Mouse (Mus musculus): Measurements from ENCODE around the gene Ston2. TPM values are rescaled to one million over a fixed set of nuclear protein-coding genes. Genes with fewer than 3 reads are reported as not detected.

Gene Ston2
- polyA plus RNA-seq, 1 experiment from 2014 or later = 13.4 TPM

DNA sequence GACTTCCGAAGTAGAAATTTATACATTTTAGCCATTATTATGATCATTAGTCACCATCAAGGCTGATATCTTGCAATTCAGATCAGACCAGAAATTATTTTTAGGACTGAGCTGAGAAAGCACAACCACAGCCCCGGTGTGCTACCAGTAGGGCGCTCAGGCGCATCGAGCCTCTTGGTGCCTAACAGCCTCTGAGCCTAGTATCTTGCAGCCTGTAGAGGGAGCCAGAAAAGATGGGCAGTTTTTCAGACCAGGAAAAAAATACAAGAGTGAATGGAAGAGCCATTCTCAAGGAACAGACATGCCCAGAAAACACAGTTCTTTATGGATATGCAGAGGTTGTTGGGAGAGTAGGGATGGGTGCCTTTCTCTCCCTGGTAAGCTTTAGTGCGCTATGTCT, 115.0 kb downstream of the Ston2 start:
- 80% methylated on average over 6 of the region's 6 CpGs for WGBS
- Histone ChIP-seq H3K36me3 (ENCODE audit: control insufficient read depth, insufficient read depth, low read length) (no peaks in the 10 kb centered on the region), H3K4me3 (ENCODE audit: low read length) (no peak overlapping the region), H3K27ac (ENCODE audit: low read depth, low read length) (no peak overlapping the region), H3K27me3 (ENCODE audit: control insufficient read depth, insufficient read depth, low read length) (no peaks in the 10 kb centered on the region), H3K4me2 (replicated peaks; ENCODE audit: low read depth, low read length) (no peak overlapping the region), H3K4me1 (ENCODE audit: control insufficient read depth, insufficient read depth, low read length) (no peaks in the 10 kb centered on the region), H3K9ac (ENCODE audit: low read depth, low read length) (no peak overlapping the region), H3K9me3 (ENCODE audit: control insufficient read depth, low read length) (no peaks in the 10 kb centered on the region)
- no peak for ATAC-seq (ENCODE audit: low FRiP score, low TSS enrichment)

DNA sequence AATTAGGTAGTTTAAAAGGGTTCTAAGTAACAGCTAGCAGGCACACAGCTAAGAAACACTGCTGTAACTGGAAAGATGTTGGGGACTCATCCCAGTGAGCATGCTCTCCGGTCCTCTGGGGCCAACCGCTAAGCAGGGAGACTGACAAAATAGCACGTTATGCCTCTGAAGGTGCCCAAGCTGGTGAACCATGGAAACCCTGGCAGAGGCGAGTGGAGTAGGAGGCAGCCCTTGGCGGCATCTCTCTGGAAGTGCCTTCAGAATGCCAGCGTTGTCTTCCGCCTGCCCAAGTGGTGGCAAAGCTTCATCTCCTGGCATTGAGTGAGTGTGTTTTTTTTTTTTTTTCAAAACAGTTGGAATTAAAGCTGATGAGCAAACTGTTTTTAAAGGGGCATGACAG, 115.7 kb downstream of the Ston2 start:
- ATAC-seq (ENCODE audit: low FRiP score, low TSS enrichment) = no peak
- peak overlapping the region; percentile 12; the same call in 1 of the 2 replicates for H3K9ac ChIP-seq (ENCODE audit: low read depth, low read length)
- H3K27ac ChIP-seq (ENCODE audit: low read depth, low read length) = no peak overlapping the region
- H3K4me3 ChIP-seq (ENCODE audit: low read length) = no peak overlapping the region
- H3K36me3 ChIP-seq (ENCODE audit: control insufficient read depth, insufficient read depth, low read length) = no peaks in the 10 kb centered on the region
- WGBS = 63% methylated on average over 7 of the region's 7 CpGs
- H3K27me3 ChIP-seq (ENCODE audit: control insufficient read depth, insufficient read depth, low read length) = no peaks in the 10 kb centered on the region
- no peak overlapping the region for H3K4me2 ChIP-seq (replicated peaks; ENCODE audit: low read depth, low read length)
- no peaks in the 10 kb centered on the region for H3K9me3 ChIP-seq (ENCODE audit: control insufficient read depth, low read length)
- no peaks in the 10 kb centered on the region for H3K4me1 ChIP-seq (ENCODE audit: control insufficient read depth, insufficient read depth, low read length)

DNA sequence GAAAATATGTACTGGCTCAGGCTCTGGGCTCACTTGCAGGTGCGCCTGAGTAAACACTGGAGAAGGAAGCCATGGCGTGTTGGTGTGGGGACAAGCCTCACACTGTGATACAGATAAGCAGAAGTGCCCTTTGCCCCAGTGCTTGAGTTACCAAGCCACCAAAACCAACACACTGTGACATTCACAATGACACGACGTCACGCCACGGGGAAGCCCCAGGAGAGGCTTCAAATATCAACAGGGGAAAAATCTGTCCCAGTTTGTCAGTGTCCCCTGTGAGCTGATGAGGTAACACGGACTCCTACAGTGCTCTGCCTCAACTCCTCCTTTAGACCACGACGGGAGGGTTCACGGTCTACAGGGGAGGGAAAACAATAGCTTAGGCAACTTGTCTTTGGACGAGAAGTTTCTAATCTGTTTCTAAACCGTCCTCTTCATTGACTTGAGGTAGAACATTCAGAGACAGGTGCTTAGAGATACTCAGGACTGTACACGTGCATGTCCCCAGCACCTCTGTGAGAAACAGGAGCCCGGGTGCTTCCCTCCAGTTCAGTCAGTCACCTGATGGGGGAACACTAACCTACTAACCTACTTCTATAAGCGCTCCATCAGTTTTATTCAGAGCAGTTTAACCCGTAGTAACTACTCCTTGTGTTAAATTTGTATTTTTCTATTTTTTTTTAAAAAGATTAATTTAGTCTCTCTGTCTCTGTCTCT, 119.5 kb downstream of the Ston2 start:
- H3K27me3 ChIP-seq (ENCODE audit: control insufficient read depth, insufficient read depth, low read length) = no peaks in the 10 kb centered on the region
- 66% methylated on average over 16 of the region's 16 CpGs for WGBS
- H3K9ac ChIP-seq (ENCODE audit: low read depth, low read length) = no peak overlapping the region
- no peak for ATAC-seq (ENCODE audit: low FRiP score, low TSS enrichment)
- H3K4me1 ChIP-seq (ENCODE audit: control insufficient read depth, insufficient read depth, low read length) = no peaks in the 10 kb centered on the region
- no peak overlapping the region for H3K27ac ChIP-seq (ENCODE audit: low read depth, low read length)
- H3K36me3 ChIP-seq (ENCODE audit: control insufficient read depth, insufficient read depth, low read length) = no peaks in the 10 kb centered on the region
- H3K9me3 ChIP-seq (ENCODE audit: control insufficient read depth, low read length) = no peaks in the 10 kb centered on the region
- H3K4me2 ChIP-seq (replicated peaks; ENCODE audit: low read depth, low read length) = no peak overlapping the region
- H3K4me3 ChIP-seq (ENCODE audit: low read length) = no peak overlapping the region

DNA sequence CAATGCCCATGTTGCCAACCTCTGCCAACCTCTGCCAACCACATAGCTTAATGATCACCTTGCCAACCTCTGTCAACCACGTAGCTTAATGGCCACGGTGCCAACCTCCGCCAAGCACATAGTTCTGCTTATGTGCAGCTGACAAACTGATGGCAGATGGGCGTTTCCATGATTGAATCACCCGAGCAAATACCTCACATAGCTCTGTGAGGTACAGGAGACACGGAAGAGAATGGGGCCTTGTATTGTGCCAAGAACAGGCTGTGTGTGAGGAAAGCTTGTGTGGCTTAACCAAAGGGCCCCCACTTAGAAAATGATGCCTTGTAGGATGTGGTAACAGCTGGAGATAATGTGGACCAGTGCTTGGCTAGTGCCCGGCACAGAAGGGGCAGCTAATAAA, 120.4 kb downstream of the Ston2 start:
- Histone ChIP-seq H3K27me3 (ENCODE audit: control insufficient read depth, insufficient read depth, low read length) (no peaks in the 10 kb centered on the region), H3K4me2 (replicated peaks; ENCODE audit: low read depth, low read length) (no peak overlapping the region), H3K9me3 (ENCODE audit: control insufficient read depth, low read length) (no peaks in the 10 kb centered on the region), H3K27ac (ENCODE audit: low read depth, low read length) (no peak overlapping the region), H3K4me1 (ENCODE audit: control insufficient read depth, insufficient read depth, low read length) (no peaks in the 10 kb centered on the region), H3K4me3 (ENCODE audit: low read length) (no peak overlapping the region), H3K36me3 (ENCODE audit: control insufficient read depth, insufficient read depth, low read length) (no peaks in the 10 kb centered on the region), H3K9ac (ENCODE audit: low read depth, low read length) (no peak overlapping the region)
- ATAC-seq (ENCODE audit: low FRiP score, low TSS enrichment) = no peak
- 87% methylated on average over 7 of the region's 7 CpGs for WGBS

DNA sequence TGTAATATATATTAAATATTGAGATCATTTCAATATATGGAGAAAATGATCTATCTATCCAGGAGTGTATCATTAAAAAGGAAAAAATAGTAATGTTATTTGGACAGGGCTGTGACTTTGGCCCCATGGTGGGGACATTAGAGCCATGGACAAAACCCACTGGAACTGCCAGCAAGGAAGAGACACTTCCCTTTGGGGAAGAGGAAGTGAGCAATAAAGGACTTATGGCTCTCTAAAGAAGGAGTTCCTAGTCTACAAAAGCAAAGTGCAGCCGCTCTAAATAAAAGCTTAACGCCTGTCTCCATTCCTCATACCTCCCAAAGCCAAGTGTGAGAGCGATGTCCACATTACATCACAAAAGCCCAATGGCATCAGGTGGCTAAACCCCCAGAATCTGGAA, 121.6 kb downstream of the Ston2 start:
- Histone ChIP-seq H3K36me3 (ENCODE audit: control insufficient read depth, insufficient read depth, low read length) (no peaks in the 10 kb centered on the region), H3K9me3 (ENCODE audit: control insufficient read depth, low read length) (no peaks in the 10 kb centered on the region), H3K9ac (ENCODE audit: low read depth, low read length) (no peak overlapping the region), H3K4me2 (replicated peaks; ENCODE audit: low read depth, low read length) (no peak overlapping the region), H3K27me3 (ENCODE audit: control insufficient read depth, insufficient read depth, low read length) (no peaks in the 10 kb centered on the region), H3K4me1 (ENCODE audit: control insufficient read depth, insufficient read depth, low read length) (no peaks in the 10 kb centered on the region), H3K4me3 (ENCODE audit: low read length) (no peak overlapping the region), H3K27ac (ENCODE audit: low read depth, low read length) (no peak overlapping the region)
- ATAC-seq (ENCODE audit: low FRiP score, low TSS enrichment) = no peak
- 84% methylated on average over 3 of the region's 3 CpGs for WGBS

DNA sequence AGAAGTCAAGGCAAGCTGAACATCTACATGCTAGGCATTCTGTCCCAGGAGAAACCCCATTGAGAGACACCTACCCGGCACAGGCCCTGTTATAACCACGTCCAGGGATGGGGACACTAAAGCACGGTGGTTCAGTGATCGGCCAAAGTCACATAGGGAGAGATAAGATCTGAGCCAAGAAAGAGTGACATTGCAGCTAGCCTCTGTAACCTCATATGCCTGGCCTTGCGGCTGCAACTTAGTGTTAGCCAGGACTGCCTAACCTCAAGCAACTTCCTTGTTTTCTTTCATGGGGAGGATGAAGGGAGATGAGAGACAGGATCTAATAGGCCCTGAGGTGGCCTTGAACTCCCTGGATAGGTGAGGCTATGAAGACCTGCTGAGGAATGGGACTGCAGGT, 122.8 kb downstream of the Ston2 start:
- WGBS = 71% methylated on average over 5 of the region's 5 CpGs
- Histone ChIP-seq H3K4me3 (ENCODE audit: low read length) (no peak overlapping the region), H3K9me3 (ENCODE audit: control insufficient read depth, low read length) (no peaks in the 10 kb centered on the region), H3K9ac (ENCODE audit: low read depth, low read length) (no peak overlapping the region), H3K27ac (ENCODE audit: low read depth, low read length) (no peak overlapping the region), H3K4me1 (ENCODE audit: control insufficient read depth, insufficient read depth, low read length) (no peaks in the 10 kb centered on the region), H3K36me3 (ENCODE audit: control insufficient read depth, insufficient read depth, low read length) (no peaks in the 10 kb centered on the region), H3K4me2 (replicated peaks; ENCODE audit: low read depth, low read length) (no peak overlapping the region), H3K27me3 (ENCODE audit: control insufficient read depth, insufficient read depth, low read length) (no peaks in the 10 kb centered on the region)
- no peak for ATAC-seq (ENCODE audit: low FRiP score, low TSS enrichment)

DNA sequence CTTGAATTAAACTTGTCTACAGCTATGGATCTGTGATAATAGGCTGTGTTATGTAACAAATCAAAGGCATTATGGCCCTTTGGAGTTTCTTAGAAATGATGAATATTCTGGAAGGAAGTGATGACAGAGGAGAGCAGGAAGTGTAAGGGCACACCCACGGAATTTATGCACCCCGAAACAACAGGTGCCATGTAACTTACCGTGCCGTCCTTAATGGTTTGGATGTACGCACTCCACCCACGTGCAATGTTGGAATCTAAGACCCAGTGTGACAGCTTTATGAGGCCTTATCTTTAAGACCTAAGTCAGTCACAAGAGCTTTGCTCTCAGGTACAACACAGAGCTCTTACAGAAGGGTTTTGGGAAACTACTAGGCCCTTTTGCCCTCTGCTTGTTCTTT, 124.9 kb downstream of the Ston2 start:
- H3K4me3 ChIP-seq (ENCODE audit: low read length) = no peak overlapping the region
- no peak overlapping the region for H3K4me2 ChIP-seq (replicated peaks; ENCODE audit: low read depth, low read length)
- H3K9ac ChIP-seq (ENCODE audit: low read depth, low read length) = no peak overlapping the region
- H3K27ac ChIP-seq (ENCODE audit: low read depth, low read length) = no peak overlapping the region
- H3K27me3 ChIP-seq (ENCODE audit: control insufficient read depth, insufficient read depth, low read length) = no peaks in the 10 kb centered on the region
- H3K36me3 ChIP-seq (ENCODE audit: control insufficient read depth, insufficient read depth, low read length) = no peaks in the 10 kb centered on the region
- no peak for ATAC-seq (ENCODE audit: low FRiP score, low TSS enrichment)
- WGBS = 34% methylated on average over 6 of the region's 6 CpGs
- no peaks in the 10 kb centered on the region for H3K9me3 ChIP-seq (ENCODE audit: control insufficient read depth, low read length)
- no peaks in the 10 kb centered on the region for H3K4me1 ChIP-seq (ENCODE audit: control insufficient read depth, insufficient read depth, low read length)

DNA sequence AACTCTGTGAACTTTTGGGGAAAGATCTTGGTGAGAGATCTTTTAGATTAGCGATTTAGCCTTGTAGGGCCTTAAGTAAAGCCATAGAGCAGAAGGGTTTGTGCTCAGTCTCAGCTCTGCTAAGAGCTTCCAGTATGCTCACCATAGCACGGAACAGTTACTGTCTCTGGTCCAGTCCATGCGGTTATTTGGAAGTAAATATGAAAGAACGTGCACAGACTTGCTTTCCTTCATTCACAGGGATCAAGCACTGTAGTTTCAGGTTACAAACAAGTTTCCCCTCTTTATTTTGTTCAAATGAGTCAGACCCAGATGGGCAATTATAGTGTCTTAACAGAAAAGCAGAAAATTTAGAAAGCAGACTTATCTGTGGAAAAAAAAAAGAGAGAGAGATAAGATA, 125.3 kb downstream of the Ston2 start:
- no peak overlapping the region for H3K4me2 ChIP-seq (replicated peaks; ENCODE audit: low read depth, low read length)
- H3K27ac ChIP-seq (ENCODE audit: low read depth, low read length) = no peak overlapping the region
- no peak overlapping the region for H3K9ac ChIP-seq (ENCODE audit: low read depth, low read length)
- no peaks in the 10 kb centered on the region for H3K4me1 ChIP-seq (ENCODE audit: control insufficient read depth, insufficient read depth, low read length)
- 73% methylated on average over 4 of the region's 4 CpGs for WGBS
- H3K4me3 ChIP-seq (ENCODE audit: low read length) = no peak overlapping the region
- no peaks in the 10 kb centered on the region for H3K36me3 ChIP-seq (ENCODE audit: control insufficient read depth, insufficient read depth, low read length)
- H3K27me3 ChIP-seq (ENCODE audit: control insufficient read depth, insufficient read depth, low read length) = no peaks in the 10 kb centered on the region
- no peak for ATAC-seq (ENCODE audit: low FRiP score, low TSS enrichment)
- no peaks in the 10 kb centered on the region for H3K9me3 ChIP-seq (ENCODE audit: control insufficient read depth, low read length)

DNA sequence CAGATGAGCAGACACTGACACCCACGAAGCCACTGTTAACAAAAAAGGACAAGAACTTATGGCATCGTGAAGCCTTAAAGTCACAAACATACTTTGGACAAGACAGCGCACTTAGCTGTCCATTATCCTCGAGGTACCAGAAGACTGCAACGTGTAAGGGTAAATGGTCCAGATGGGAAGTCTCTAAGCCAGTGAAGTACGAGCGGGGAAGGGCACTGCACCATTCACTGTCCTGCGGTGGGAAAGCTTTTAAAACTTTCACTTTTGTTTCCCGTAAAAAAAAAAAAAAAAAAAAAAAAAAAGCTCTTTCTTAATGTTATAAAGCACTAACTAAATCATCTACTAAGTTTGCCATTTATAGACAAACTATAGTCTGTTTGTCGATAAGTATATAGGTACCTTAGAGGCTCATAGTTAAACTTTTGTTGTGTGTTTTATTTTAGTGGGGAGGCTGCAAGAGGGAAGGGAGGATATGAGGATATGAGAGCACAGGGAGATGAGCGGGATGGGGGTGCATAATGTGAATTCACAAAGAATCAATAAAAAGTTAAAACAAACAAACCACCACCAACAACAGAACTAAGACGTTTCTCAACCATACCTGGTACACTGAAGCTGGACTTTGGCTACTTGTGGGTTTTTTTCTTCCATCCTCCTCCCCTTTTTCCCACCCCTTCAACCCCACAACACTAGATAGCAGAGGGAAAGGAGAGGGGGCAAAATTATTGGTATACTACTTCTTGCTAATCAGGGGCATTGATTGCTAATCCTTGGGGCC, 127.4 kb downstream of the Ston2 start:
- no peaks in the 10 kb centered on the region for H3K27me3 ChIP-seq (ENCODE audit: control insufficient read depth, insufficient read depth, low read length)
- WGBS = 85% methylated on average over 12 of the region's 12 CpGs
- H3K9me3 ChIP-seq (ENCODE audit: control insufficient read depth, low read length) = no peaks in the 10 kb centered on the region
- no peak for ATAC-seq (ENCODE audit: low FRiP score, low TSS enrichment)
- H3K9ac ChIP-seq (ENCODE audit: low read depth, low read length) = no peak overlapping the region
- no peak overlapping the region for H3K4me2 ChIP-seq (replicated peaks; ENCODE audit: low read depth, low read length)
- H3K4me1 ChIP-seq (ENCODE audit: control insufficient read depth, insufficient read depth, low read length) = no peaks in the 10 kb centered on the region
- no peak overlapping the region for H3K27ac ChIP-seq (ENCODE audit: low read depth, low read length)
- no peak overlapping the region for H3K4me3 ChIP-seq (ENCODE audit: low read length)
- H3K36me3 ChIP-seq (ENCODE audit: control insufficient read depth, insufficient read depth, low read length) = no peaks in the 10 kb centered on the region

All from kidney, embryonic 14.5 days (tissue).